ENCODE assay signal across 13 mouse cellular contexts in the genomic region with DNA sequence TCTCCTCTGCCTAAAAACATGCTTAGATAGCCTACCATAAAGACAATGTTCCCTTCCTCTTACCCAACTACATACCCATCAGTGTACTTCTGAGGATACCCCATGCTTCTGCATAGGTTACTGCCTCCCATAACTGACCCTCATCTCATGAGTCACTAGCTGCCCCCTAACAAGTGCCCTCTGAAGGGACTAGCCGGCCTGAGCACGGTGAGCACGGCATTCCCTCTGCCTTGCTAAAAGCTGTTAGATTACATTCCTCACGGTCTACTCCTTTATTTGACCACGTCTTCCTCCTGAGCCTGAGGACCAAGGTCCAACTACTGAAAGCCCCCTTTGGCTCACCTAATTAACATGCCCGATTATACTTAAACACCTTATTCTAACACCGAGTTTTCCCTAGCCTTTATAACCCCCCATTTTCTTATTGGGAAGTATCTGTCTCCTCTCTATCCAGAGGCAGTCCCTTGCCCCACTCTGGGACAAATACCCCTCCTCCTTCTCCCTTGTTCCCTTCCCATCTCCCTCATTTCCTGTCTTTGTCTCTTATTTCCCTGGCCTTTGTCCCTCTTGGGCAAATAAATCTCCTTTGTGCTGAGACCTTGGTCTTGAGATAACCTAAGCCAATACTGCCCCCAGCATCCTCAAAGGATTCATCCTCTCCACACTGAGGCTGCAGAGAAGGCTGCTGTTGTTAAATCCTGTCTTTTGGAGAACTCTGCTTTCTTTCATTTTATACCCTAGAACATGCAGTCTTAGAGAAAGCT.
"Had no signal": no experiment of that assay in that cellular context is flagged by ENCODE, and none has a peak within 500 bp of the region (broad histone marks: within the 10 kb centered on the region; RNA-seq: fewer than 3 reads in every experiment).

No protein-coding gene starts in this region.

- H3K4me3 ChIP-seq: left cerebral cortex, adult 2 months; limb, embryonic 15.5 days; liver, embryonic 12.5 days; midbrain, embryonic 10.5 days; myocyte; neural tube, embryonic 15.5 days had no signal

- H3K27ac ChIP-seq: left cerebral cortex, adult 2 months; limb, embryonic 15.5 days; liver, embryonic 12.5 days; midbrain, embryonic 10.5 days; neural tube, embryonic 15.5 days had no signal

- H3K9ac ChIP-seq: limb, embryonic 15.5 days; liver, embryonic 12.5 days; neural tube, embryonic 15.5 days had no signal

- H3K27me3 ChIP-seq: limb, embryonic 15.5 days; liver, embryonic 12.5 days; neural tube, embryonic 15.5 days had no signal

- ATAC-seq: inflammation-experienced regulatory T-cells, adult 6 months; liver, embryonic 12.5 days had no signal

- H3K9me3 ChIP-seq: limb, embryonic 15.5 days; liver, embryonic 12.5 days; midbrain, embryonic 10.5 days; neural tube, embryonic 15.5 days had no signal

- H3K4me1 ChIP-seq: limb, embryonic 15.5 days; midbrain, embryonic 10.5 days; neural tube, embryonic 15.5 days had no signal

- H3K4me2 ChIP-seq: limb, embryonic 15.5 days; liver, embryonic 12.5 days; neural tube, embryonic 15.5 days had no signal

- DNase-seq: kidney, adult 8-10 months; kidney, postnatal 25 days; lung, postnatal 14 days; midbrain, embryonic 14.5 days; right cerebral cortex, adult 18-20 months; right cerebral cortex, postnatal 25 days had no signal
